13 mouse cellular contexts compared by ENCODE assay signal in the genomic region with DNA sequence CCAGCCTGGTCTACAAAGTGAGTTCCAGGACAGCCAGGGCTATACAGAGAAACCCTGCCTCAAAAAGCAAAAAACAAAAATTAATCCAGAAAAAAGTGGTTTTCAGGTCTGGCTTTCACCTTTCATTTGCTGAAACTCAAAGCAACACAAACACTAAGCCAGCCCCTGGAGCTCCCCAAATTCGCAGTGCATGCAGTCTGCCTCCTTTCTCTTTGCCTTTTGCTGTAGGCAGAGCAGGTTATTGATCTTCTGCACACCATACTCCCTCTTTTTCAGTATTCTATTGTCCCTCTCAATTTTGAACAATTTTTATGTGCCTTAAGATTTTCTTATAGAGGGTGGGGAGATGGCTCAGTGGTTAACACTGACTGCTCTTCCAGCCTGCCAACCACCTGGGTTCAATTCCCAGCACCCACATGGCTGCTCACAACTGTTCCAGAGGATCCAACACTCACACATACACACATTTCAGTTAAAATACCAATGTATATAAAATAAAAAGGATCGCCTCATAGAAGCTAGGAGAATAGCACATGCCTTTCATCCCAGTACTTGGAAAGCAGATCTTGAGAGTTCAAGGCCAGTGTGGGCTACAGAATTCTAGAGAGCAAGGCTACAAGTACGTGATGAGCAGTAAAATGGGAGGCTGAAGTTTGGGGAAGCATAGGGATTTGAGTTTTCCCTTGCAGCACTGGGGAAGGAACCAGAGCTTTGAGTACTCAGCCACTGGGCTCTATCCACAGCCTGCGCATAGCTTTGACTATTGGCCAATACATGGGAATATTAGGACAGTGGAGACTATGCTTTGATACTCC. TPM values are rescaled to one million over a fixed set of nuclear protein-coding genes. Genes with fewer than 3 reads are reported as not detected.
DNase-seq lines count a peak whose midpoint lies in the region; ATAC-seq and TF ChIP-seq lines count a peak whose summit lies in the region.
"Had no signal": no experiment of that assay in that cellular context is flagged by ENCODE, and none has a peak within 500 bp of the region (broad histone marks: within the 10 kb centered on the region; RNA-seq: fewer than 3 reads in every experiment).

No protein-coding gene starts in this region.

- H3K9me3 ChIP-seq in limb, embryonic 11.5 days (ENCODE audit: control insufficient read depth, low read length): no peaks in the 10 kb centered on the region
- H3K9me3 ChIP-seq in limb, embryonic 10.5 days (replicated peaks): no peaks in the 10 kb centered on the region
- no peaks in the 10 kb centered on the region for H3K9me3 ChIP-seq in ES-Bruce4 (replicated peaks; ENCODE audit: control insufficient read depth, insufficient read depth, low read length, poor library complexity, severe bottlenecking)
- no peaks in the 10 kb centered on the region for H3K9me3 ChIP-seq in limb, embryonic 14.5 days (ENCODE audit: control insufficient read depth, low read length)

- 0 out of 2 replicates have a peak, but pooled peaks have one; percentile 38 for TF ChIP-seq POLR2A in heart, adult 2 months (IDR thresholded peaks at IDR 0.05; ENCODE audit: insufficient read depth, low read depth, low read length)
- TF ChIP-seq POLR2A in ES-Bruce4 (IDR thresholded peaks at IDR 0.05; ENCODE audit: insufficient read depth, low read length): no peak
- TF ChIP-seq POLR2A in limb, embryonic 14.5 days (IDR thresholded peaks at IDR 0.05; ENCODE audit: borderline replicate concordance, extremely low read depth, insufficient read depth, insufficient read length): no peak

- no peak overlapping the region for H3K4me3 ChIP-seq in heart, adult 2 months
- H3K4me3 ChIP-seq in limb, embryonic 11.5 days (ENCODE audit: low read depth, low read length): no peak overlapping the region
- no peak overlapping the region for H3K4me3 ChIP-seq in limb, embryonic 10.5 days
- no peak overlapping the region for H3K4me3 ChIP-seq in ES-Bruce4 (ENCODE audit: low read depth, low read length)
- H3K4me3 ChIP-seq in limb, embryonic 14.5 days (replicated peaks; ENCODE audit: low read length): no peak overlapping the region

- intact Hi-C loops in heart, adult 2 months (cut with DNase I): no loop called here
- intact Hi-C loops in heart, postnatal 14 days (cut with DNase I): loop anchor here (10.0 kb wide), 2 partner anchors 551 to 681 kb away; partner anchors contain the start of genes Fbrs and Zfp768

- DNase-seq in heart, adult 2 months: no peak
- no peak for DNase-seq in heart, postnatal 14 days
- DNase-seq in limb, embryonic 11.5 days (ENCODE audit: low spot score): no peak
- no peak for DNase-seq in limb, embryonic 10.5 days (ENCODE audit: low spot score)
- DNase-seq in limb, embryonic 14.5 days (ENCODE audit: low spot score): no peak
- no peak for DNase-seq in MN1 (ENCODE audit: low spot score)
- DNase-seq in adrenal gland, adult 2 months: no peak
- DNase-seq: embryo, embryonic 11 days; lung, postnatal 10 days; right cerebral cortex, postnatal 14 days; thymus, postnatal 25 days had no signal

- no peak overlapping the region for H3K9ac ChIP-seq in heart, adult 2 months (ENCODE audit: low read depth, low read length)
- no peak overlapping the region for H3K9ac ChIP-seq in limb, embryonic 11.5 days (ENCODE audit: low read length)
- H3K9ac ChIP-seq in ES-Bruce4 (ENCODE audit: low read depth, poor library complexity, severe bottlenecking): peak overlapping the region; percentile 96; the same call in 1 of the 2 replicates
- H3K9ac ChIP-seq in limb, embryonic 14.5 days (ENCODE audit: low read depth, low read length, severe bottlenecking): no peak overlapping the region

- no peak for TF ChIP-seq EP300 in heart, adult 2 months (IDR thresholded peaks at IDR 0.05; ENCODE audit: insufficient read depth, low read depth, low read length)
- no peak for TF ChIP-seq EP300 in ES-Bruce4 (IDR thresholded peaks at IDR 0.05; ENCODE audit: insufficient read depth, low read depth, low read length)

- H3K27ac ChIP-seq in heart, adult 2 months: no peak overlapping the region
- H3K27ac ChIP-seq in limb, embryonic 11.5 days (replicated peaks; ENCODE audit: low read depth, low read length): no peak overlapping the region
- H3K27ac ChIP-seq in limb, embryonic 10.5 days: no peak overlapping the region
- H3K27ac ChIP-seq in ES-Bruce4 (ENCODE audit: insufficient read depth, low read length): no peak overlapping the region
- H3K27ac ChIP-seq in limb, embryonic 14.5 days (replicated peaks; ENCODE audit: low read depth, low read length): 0 out of 2 replicates have a peak overlapping the region, but pooled peaks have one; percentile 96

- H3K36me3 ChIP-seq in heart, adult 2 months (ENCODE audit: control insufficient read depth, insufficient read depth, low read length): peaks cover 22% of the 10 kb centered on the region
- peaks cover 31% of the 10 kb centered on the region for H3K36me3 ChIP-seq in limb, embryonic 11.5 days (ENCODE audit: control insufficient read depth, insufficient read depth, low read length)
- H3K36me3 ChIP-seq in limb, embryonic 10.5 days: peaks cover 69% of the 10 kb centered on the region
- peaks cover 46% of the 10 kb centered on the region for H3K36me3 ChIP-seq in ES-Bruce4 (ENCODE audit: control insufficient read depth, insufficient read depth, low read length, poor library complexity, severe bottlenecking)
- H3K36me3 ChIP-seq in limb, embryonic 14.5 days (ENCODE audit: control insufficient read depth, insufficient read depth, low read length): peaks cover 57% of the 10 kb centered on the region

- H3K4me2 ChIP-seq in limb, embryonic 11.5 days (ENCODE audit: low read depth, severe bottlenecking): peak overlapping the region; percentile 15; the same call in 1 of the 2 replicates
- no peak overlapping the region for H3K4me2 ChIP-seq in limb, embryonic 14.5 days (replicated peaks; ENCODE audit: low read depth, low read length, severe bottlenecking)

- H3K27me3 ChIP-seq in heart, adult 2 months (ENCODE audit: control insufficient read depth, insufficient read depth, low read length): no peaks in the 10 kb centered on the region
- no peaks in the 10 kb centered on the region for H3K27me3 ChIP-seq in limb, embryonic 11.5 days (ENCODE audit: control insufficient read depth, insufficient read depth, low read length)
- H3K27me3 ChIP-seq in limb, embryonic 10.5 days (ENCODE audit: low read depth, poor library complexity, severe bottlenecking): no peaks in the 10 kb centered on the region
- H3K27me3 ChIP-seq in ES-Bruce4 (ENCODE audit: control insufficient read depth, insufficient read depth, low read length, poor library complexity, severe bottlenecking): no peaks in the 10 kb centered on the region
- H3K27me3 ChIP-seq in limb, embryonic 14.5 days (ENCODE audit: control insufficient read depth, insufficient read depth, low read length): no peaks in the 10 kb centered on the region

- TF ChIP-seq CTCF in heart, adult 2 months (IDR thresholded peaks at IDR 0.05): no peak
- TF ChIP-seq CTCF in ES-Bruce4 (IDR thresholded peaks at IDR 0.05; ENCODE audit: low read depth, low read length): no peak

- no peaks in the 10 kb centered on the region; the same call in 1 of the 2 replicates for H3K79me2 ChIP-seq in heart, adult 2 months (replicated peaks; ENCODE audit: control insufficient read depth, insufficient read depth, low read length)

- WGBS in heart, adult 2 months: 63% methylated on average over 4 of the region's 4 CpGs
- WGBS in limb, embryonic 11.5 days: 75% methylated on average over 4 of the region's 4 CpGs
- 76% methylated on average over 4 of the region's 4 CpGs for WGBS in limb, embryonic 10.5 days
- WGBS in limb, embryonic 14.5 days: 67% methylated on average over 4 of the region's 4 CpGs

- peaks cover 3% of the 10 kb centered on the region for H3K4me1 ChIP-seq in heart, adult 2 months (ENCODE audit: control insufficient read depth, insufficient read depth, low read length)
- peaks cover 23% of the 10 kb centered on the region for H3K4me1 ChIP-seq in limb, embryonic 11.5 days (ENCODE audit: control insufficient read depth, insufficient read depth, low read length)
- H3K4me1 ChIP-seq in limb, embryonic 10.5 days: peaks cover 49% of the 10 kb centered on the region
- H3K4me1 ChIP-seq in ES-Bruce4 (ENCODE audit: control insufficient read depth, insufficient read depth, low read length): no peaks in the 10 kb centered on the region
- peaks cover 21% of the 10 kb centered on the region for H3K4me1 ChIP-seq in limb, embryonic 14.5 days (ENCODE audit: control insufficient read depth, insufficient read depth, low read length)

- no peak for ATAC-seq in limb, embryonic 11.5 days (ENCODE audit: insufficient number of reproducible peaks, low FRiP score, low TSS enrichment, low read depth)
- ATAC-seq in limb, embryonic 14.5 days (ENCODE audit: low FRiP score, low read depth): no peak

RNA-seq across cellular contexts. Expression of gene Ppp4c, which starts 1.4 kb away (rescaled TPM):
- 10 to 100 TPM; 31.8 to 31.9 TPM for total RNA-seq in heart, adult 2 months (2021)
- 65.6 and 99.5 TPM in 2 replicates for polyA plus RNA-seq in heart, adult 2 months (2012; rRNA removed)
- 10 to 100 TPM; 38.8 to 49.6 TPM for total RNA-seq in heart, postnatal 14 days (2021)
- polyA plus RNA-seq in limb, embryonic 11.5 days (2014; fragmentation: Nextera tagmentation; extraction: Ambion mirVana): 400 and 426 TPM in 2 replicates
- polyA plus RNA-seq in limb, embryonic 10.5 days (2016; fragmentation: Nextera tagmentation; extraction: Ambion mirVana): 450 and 462 TPM in 2 replicates
- polyA plus RNA-seq in ES-Bruce4 (2011; ENCODE audit: insufficient read depth, insufficient read length, low read depth, missing spikeins): 111 and 127 TPM in 2 replicates
- polyA plus RNA-seq in limb, embryonic 14.5 days (2012; rRNA removed): 238 and 252 TPM in 2 replicates
- 268 and 269 TPM in 2 replicates for polyA plus RNA-seq in limb, embryonic 14.5 days (2014; fragmentation: Nextera tagmentation; extraction: Ambion mirVana)
- 10 to 100 TPM; 77.4 to 86.0 TPM for total RNA-seq in adrenal gland, adult 2 months (2021)
- 89.8 and 92.4 TPM in 2 replicates for polyA plus RNA-seq in adrenal gland, adult 2 months (2012; rRNA removed)

RNA-seq across cellular contexts. Expression of gene Fam57b, which starts 3.8 kb away (rescaled TPM):
- 1 to 10 TPM; 7.4 to 8.8 TPM for total RNA-seq in heart, adult 2 months (2021)
- polyA plus RNA-seq in heart, adult 2 months (2012; rRNA removed): 9.0 and 12.8 TPM in 2 replicates
- total RNA-seq in heart, postnatal 14 days (2021): 10 to 100 TPM; 12.9 to 13.7 TPM
- not detected in 2 replicates for polyA plus RNA-seq in limb, embryonic 11.5 days (2014; fragmentation: Nextera tagmentation; extraction: Ambion mirVana)
- 0.20 and 0.21 TPM in 2 replicates for polyA plus RNA-seq in limb, embryonic 10.5 days (2016; fragmentation: Nextera tagmentation; extraction: Ambion mirVana)
- 2.7 and 4.2 TPM in 2 replicates for polyA plus RNA-seq in ES-Bruce4 (2011; ENCODE audit: insufficient read depth, insufficient read length, low read depth, missing spikeins)
- 1.6 and 2.0 TPM in 2 replicates for polyA plus RNA-seq in limb, embryonic 14.5 days (2012; rRNA removed)
- 0.21 and 0.44 TPM in 2 replicates for polyA plus RNA-seq in limb, embryonic 14.5 days (2014; fragmentation: Nextera tagmentation; extraction: Ambion mirVana)
- 10 to 100 TPM; 16.4 to 21.0 TPM for total RNA-seq in adrenal gland, adult 2 months (2021)
- polyA plus RNA-seq in adrenal gland, adult 2 months (2012; rRNA removed): 27.8 and 40.9 TPM in 2 replicates
- polyA plus RNA-seq: inflammation-experienced regulatory T-cells, adult 6 months had no signal

RNA-seq across cellular contexts. Expression of gene Tbx6, which starts 12.4 kb away (rescaled TPM):
- under 1 TPM; 0.44 to 0.66 TPM for total RNA-seq in heart, adult 2 months (2021)
- polyA plus RNA-seq in heart, adult 2 months (2012; rRNA removed): 2.3 and 2.9 TPM in 2 replicates
- total RNA-seq in heart, postnatal 14 days (2021): under 1 TPM; 0.44 to 0.62 TPM
- 0.45 and 0.67 TPM in 2 replicates for polyA plus RNA-seq in limb, embryonic 11.5 days (2014; fragmentation: Nextera tagmentation; extraction: Ambion mirVana)
- 0.23 and 0.53 TPM in 2 replicates for polyA plus RNA-seq in limb, embryonic 10.5 days (2016; fragmentation: Nextera tagmentation; extraction: Ambion mirVana)
- polyA plus RNA-seq in ES-Bruce4 (2011; ENCODE audit: insufficient read depth, insufficient read length, low read depth, missing spikeins): 1.7 TPM in 2 replicates
- 2.0 and 2.7 TPM in 2 replicates for polyA plus RNA-seq in limb, embryonic 14.5 days (2012; rRNA removed)
- 0.29 and 0.41 TPM in 2 replicates for polyA plus RNA-seq in limb, embryonic 14.5 days (2014; fragmentation: Nextera tagmentation; extraction: Ambion mirVana)
- under 1 TPM; 0.31 to 0.75 TPM for total RNA-seq in adrenal gland, adult 2 months (2021)
- polyA plus RNA-seq in adrenal gland, adult 2 months (2012; rRNA removed): 3.4 and 3.7 TPM in 2 replicates

RNA-seq across cellular contexts. Expression of gene Ypel3, which starts 16.9 kb away (rescaled TPM):
- total RNA-seq in heart, adult 2 months (2021): 10 to 100 TPM; 60.2 to 89.9 TPM
- polyA plus RNA-seq in heart, adult 2 months (2012; rRNA removed): 115 and 144 TPM in 2 replicates
- total RNA-seq in heart, postnatal 14 days (2021): 10 to 100 TPM; 62.9 to 77.1 TPM
- 97.8 and 112 TPM in 2 replicates for polyA plus RNA-seq in limb, embryonic 11.5 days (2014; fragmentation: Nextera tagmentation; extraction: Ambion mirVana)
- 51.7 and 84.9 TPM in 2 replicates for polyA plus RNA-seq in limb, embryonic 10.5 days (2016; fragmentation: Nextera tagmentation; extraction: Ambion mirVana)
- polyA plus RNA-seq in ES-Bruce4 (2011; ENCODE audit: insufficient read depth, insufficient read length, low read depth, missing spikeins): 56.8 and 62.1 TPM in 2 replicates
- polyA plus RNA-seq in limb, embryonic 14.5 days (2012; rRNA removed): 144 and 202 TPM in 2 replicates
- 131 and 151 TPM in 2 replicates for polyA plus RNA-seq in limb, embryonic 14.5 days (2014; fragmentation: Nextera tagmentation; extraction: Ambion mirVana)
- total RNA-seq in adrenal gland, adult 2 months (2021): 100 to 1,000 TPM in 1 of 2 experiments, 10 to 100 TPM in 1; 92.8 to 136 TPM
- polyA plus RNA-seq in adrenal gland, adult 2 months (2012; rRNA removed): 970 and 1,207 TPM in 2 replicates

RNA-seq across cellular contexts. Expression of gene Gdpd3, which starts 27.5 kb away (rescaled TPM):
- total RNA-seq in heart, adult 2 months (2021): 1 to 10 TPM; 1.3 TPM
- 4.3 and 75.7 TPM in 2 replicates for polyA plus RNA-seq in heart, adult 2 months (2012; rRNA removed)
- 1 to 10 TPM; 3.1 to 3.8 TPM for total RNA-seq in heart, postnatal 14 days (2021)
- polyA plus RNA-seq in limb, embryonic 11.5 days (2014; fragmentation: Nextera tagmentation; extraction: Ambion mirVana): 1.7 and 2.4 TPM in 2 replicates
- 0.83 and 1.5 TPM in 2 replicates for polyA plus RNA-seq in limb, embryonic 10.5 days (2016; fragmentation: Nextera tagmentation; extraction: Ambion mirVana)
- 1.8 and 3.6 TPM in 2 replicates for polyA plus RNA-seq in ES-Bruce4 (2011; ENCODE audit: insufficient read depth, insufficient read length, low read depth, missing spikeins)
- polyA plus RNA-seq in limb, embryonic 14.5 days (2012; rRNA removed): 13.6 and 15.0 TPM in 2 replicates
- polyA plus RNA-seq in limb, embryonic 14.5 days (2014; fragmentation: Nextera tagmentation; extraction: Ambion mirVana): 3.2 and 4.3 TPM in 2 replicates
- total RNA-seq in adrenal gland, adult 2 months (2021): 1 to 10 TPM; 2.4 TPM
- polyA plus RNA-seq in adrenal gland, adult 2 months (2012; rRNA removed): 10.2 and 10.3 TPM in 2 replicates
